Mouse (Mus musculus): ENCODE results near the gene Alg14. TPM values are rescaled to one million over a fixed set of nuclear protein-coding genes. Genes with fewer than 3 reads are reported as not detected.

Gene Alg14
- polyA plus RNA-seq, 1 experiment from 2014 or later = 35.7 TPM

- no peak for ATAC-seq (ENCODE audit: low FRiP score, low TSS enrichment)
- Histone ChIP-seq H3K4me1 (replicated peaks; ENCODE audit: control insufficient read depth, insufficient read depth) (no peaks in the 10 kb centered on the region), H3K9ac (ENCODE audit: low read length) (no peak overlapping the region), H3K4me2 (replicated peaks; ENCODE audit: low read depth) (no peak overlapping the region), H3K27ac (replicated peaks) (no peak overlapping the region), H3K4me3 (ENCODE audit: low read depth, low read length) (no peak overlapping the region), H3K36me3 (ENCODE audit: control insufficient read depth, insufficient read depth, low read length) (no peaks in the 10 kb centered on the region), H3K27me3 (ENCODE audit: control insufficient read depth, insufficient read depth, low read length) (no peaks in the 10 kb centered on the region), H3K9me3 (ENCODE audit: control insufficient read depth, low read length) (no peaks in the 10 kb centered on the region)
- DNase-seq (ENCODE audit: low spot score) = no peak
- TF ChIP-seq CTCF (IDR thresholded peaks at IDR 0.05; ENCODE audit: low read depth) = no peak
- no peak for TF ChIP-seq EP300 (optimal IDR thresholded peaks at IDR 0.05)
- 56% methylated on average over 6 of the region's 6 CpGs for WGBS
Observed at GRCm38 (mm10) chr3:121314149-121314548, 22.6 kb downstream of the Alg14 start.

- Histone ChIP-seq H3K4me2 (replicated peaks; ENCODE audit: low read depth) (no peak overlapping the region), H3K9ac (ENCODE audit: low read length) (no peak overlapping the region), H3K36me3 (ENCODE audit: control insufficient read depth, insufficient read depth, low read length) (no peaks in the 10 kb centered on the region), H3K27me3 (ENCODE audit: control insufficient read depth, insufficient read depth, low read length) (no peaks in the 10 kb centered on the region), H3K27ac (replicated peaks) (no peak overlapping the region), H3K4me1 (replicated peaks; ENCODE audit: control insufficient read depth, insufficient read depth) (no peaks in the 10 kb centered on the region), H3K4me3 (ENCODE audit: low read depth, low read length) (no peak overlapping the region), H3K9me3 (ENCODE audit: control insufficient read depth, low read length) (no peaks in the 10 kb centered on the region)
- 81% methylated on average over 7 of the region's 7 CpGs for WGBS
- DNase-seq (ENCODE audit: low spot score) (no peak), ATAC-seq (ENCODE audit: low FRiP score, low TSS enrichment) (no peak)
- no peak for TF ChIP-seq CTCF (IDR thresholded peaks at IDR 0.05; ENCODE audit: low read depth)
- TF ChIP-seq EP300 (optimal IDR thresholded peaks at IDR 0.05) = no peak
Observed at GRCm38 (mm10) chr3:121315498-121315897, 23.9 kb downstream of the Alg14 start.

GRCm38 (mm10) chr3:121319906-121320305 is 28.3 kb downstream of the Alg14 start:
- TF ChIP-seq EP300 (optimal IDR thresholded peaks at IDR 0.05) = no peak
- TF ChIP-seq CTCF (IDR thresholded peaks at IDR 0.05; ENCODE audit: low read depth) = no peak
- H3K4me2 ChIP-seq (replicated peaks; ENCODE audit: low read depth) = no peak overlapping the region
- no peaks in the 10 kb centered on the region for H3K27me3 ChIP-seq (ENCODE audit: control insufficient read depth, insufficient read depth, low read length)
- no peak overlapping the region for H3K4me3 ChIP-seq (ENCODE audit: low read depth, low read length)
- ATAC-seq (ENCODE audit: low FRiP score, low TSS enrichment) (no peak), DNase-seq (ENCODE audit: low spot score) (no peak)
- H3K9me3 ChIP-seq (ENCODE audit: control insufficient read depth, low read length) = no peaks in the 10 kb centered on the region
- no peaks in the 10 kb centered on the region for H3K36me3 ChIP-seq (ENCODE audit: control insufficient read depth, insufficient read depth, low read length)
- no peaks in the 10 kb centered on the region for H3K4me1 ChIP-seq (replicated peaks; ENCODE audit: control insufficient read depth, insufficient read depth)
- no peak overlapping the region for H3K27ac ChIP-seq (replicated peaks)
- 87% methylated on average over 6 of the region's 6 CpGs for WGBS
- no peak overlapping the region for H3K9ac ChIP-seq (ENCODE audit: low read length)

GRCm38 (mm10) chr3:121320896-121321295 is 29.3 kb downstream of the Alg14 start:
- TF ChIP-seq CTCF (IDR thresholded peaks at IDR 0.05; ENCODE audit: low read depth) (no peak), EP300 (optimal IDR thresholded peaks at IDR 0.05) (no peak)
- 88% methylated on average over 1 of the region's 1 CpGs for WGBS
- Histone ChIP-seq H3K4me2 (replicated peaks; ENCODE audit: low read depth) (no peak overlapping the region), H3K4me3 (ENCODE audit: low read depth, low read length) (no peak overlapping the region), H3K9me3 (ENCODE audit: control insufficient read depth, low read length) (no peaks in the 10 kb centered on the region), H3K27me3 (ENCODE audit: control insufficient read depth, insufficient read depth, low read length) (no peaks in the 10 kb centered on the region), H3K27ac (replicated peaks) (no peak overlapping the region), H3K4me1 (replicated peaks; ENCODE audit: control insufficient read depth, insufficient read depth) (no peaks in the 10 kb centered on the region), H3K36me3 (ENCODE audit: control insufficient read depth, insufficient read depth, low read length) (no peaks in the 10 kb centered on the region), H3K9ac (ENCODE audit: low read length) (no peak overlapping the region)
- ATAC-seq (ENCODE audit: low FRiP score, low TSS enrichment) = no peak
- DNase-seq (ENCODE audit: low spot score) = no peak

GRCm38 (mm10) chr3:121323371-121323770 is 31.8 kb downstream of the Alg14 start:
- Histone ChIP-seq H3K9me3 (ENCODE audit: control insufficient read depth, low read length) (no peaks in the 10 kb centered on the region), H3K27ac (replicated peaks) (no peak overlapping the region), H3K9ac (ENCODE audit: low read length) (no peak overlapping the region), H3K4me2 (replicated peaks; ENCODE audit: low read depth) (no peak overlapping the region), H3K27me3 (ENCODE audit: control insufficient read depth, insufficient read depth, low read length) (no peaks in the 10 kb centered on the region), H3K4me3 (ENCODE audit: low read depth, low read length) (no peak overlapping the region), H3K36me3 (ENCODE audit: control insufficient read depth, insufficient read depth, low read length) (no peaks in the 10 kb centered on the region), H3K4me1 (replicated peaks; ENCODE audit: control insufficient read depth, insufficient read depth) (no peaks in the 10 kb centered on the region)
- WGBS = 97% methylated on average over 15 of the region's 15 CpGs
- ATAC-seq (ENCODE audit: low FRiP score, low TSS enrichment) = no peak
- TF ChIP-seq CTCF (IDR thresholded peaks at IDR 0.05; ENCODE audit: low read depth) (no peak), EP300 (optimal IDR thresholded peaks at IDR 0.05) (no peak)
- no peak for DNase-seq (ENCODE audit: low spot score)

- Histone ChIP-seq H3K9me3 (ENCODE audit: control insufficient read depth, low read length) (no peaks in the 10 kb centered on the region), H3K4me1 (replicated peaks; ENCODE audit: control insufficient read depth, insufficient read depth) (0 out of 2 replicates have a peak, but pooled peaks cover 2% of the 10 kb centered on the region), H3K9ac (ENCODE audit: low read length) (no peak overlapping the region), H3K36me3 (ENCODE audit: control insufficient read depth, insufficient read depth, low read length) (no peaks in the 10 kb centered on the region; the same call in 1 of the 2 replicates), H3K27ac (replicated peaks) (no peak overlapping the region), H3K27me3 (ENCODE audit: control insufficient read depth, insufficient read depth, low read length) (no peaks in the 10 kb centered on the region), H3K4me3 (ENCODE audit: low read depth, low read length) (no peak overlapping the region), H3K4me2 (replicated peaks; ENCODE audit: low read depth) (no peak overlapping the region)
- TF ChIP-seq EP300 (optimal IDR thresholded peaks at IDR 0.05) (no peak), CTCF (IDR thresholded peaks at IDR 0.05; ENCODE audit: low read depth) (no peak)
- 58% methylated on average over 5 of the region's 5 CpGs for WGBS
- no peak for DNase-seq (ENCODE audit: low spot score)
- no peak for ATAC-seq (ENCODE audit: low FRiP score, low TSS enrichment)
Observed at GRCm38 (mm10) chr3:121327406-121327805, 35.8 kb downstream of the Alg14 start.

Measured in stomach, postnatal 0 days (tissue).